Comparison of ENCODE assay signal across 26 mouse cellular contexts in the genomic region with DNA sequence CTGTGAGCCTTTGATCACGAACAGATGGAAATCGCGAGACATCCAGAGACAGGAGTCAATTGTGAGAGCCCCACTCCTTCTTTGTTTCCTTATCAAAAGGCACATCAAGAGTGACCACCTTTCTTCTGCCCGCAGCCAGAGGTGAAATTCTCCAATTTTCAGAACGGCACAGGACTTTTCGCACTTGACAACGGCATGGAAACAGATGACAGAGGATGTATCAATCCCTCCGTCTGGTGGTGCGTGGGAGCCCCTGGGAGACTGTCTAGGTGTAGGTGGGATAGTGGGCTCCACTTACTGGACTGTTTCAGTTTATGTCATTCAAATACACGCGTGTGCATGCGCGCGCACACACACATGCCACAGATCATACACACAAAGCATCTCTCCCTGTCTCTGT. TPM values are rescaled to one million over a fixed set of nuclear protein-coding genes. Genes with fewer than 3 reads are reported as not detected.
"Had no signal": no experiment of that assay in that cellular context is flagged by ENCODE, and none has a peak within 500 bp of the region (broad histone marks: within the 10 kb centered on the region; RNA-seq: fewer than 3 reads in every experiment).

No protein-coding gene starts in this region.

- H3K27ac ChIP-seq: kidney, postnatal 0 days; limb, embryonic 10.5 days; limb, embryonic 13.5 days; liver, embryonic 12.5 days; liver, embryonic 15.5 days; lung, embryonic 15.5 days; midbrain, embryonic 10.5 days; midbrain, embryonic 13.5 days; neural tube, embryonic 12.5 days had no signal

- ATAC-seq: inflammation-experienced regulatory T-cells, adult 6 months; intestine, embryonic 16.5 days; liver, embryonic 12.5 days; midbrain, embryonic 13.5 days; midbrain, embryonic 16.5 days had no signal

- H3K4me3 ChIP-seq: limb, embryonic 10.5 days; limb, embryonic 13.5 days; liver, embryonic 12.5 days; liver, embryonic 15.5 days; lung, embryonic 15.5 days; megakaryocyte, embryonic 14.5 days; midbrain, embryonic 10.5 days; midbrain, embryonic 13.5 days; myocyte; neural tube, embryonic 12.5 days had no signal

- H3K4me1 ChIP-seq: limb, embryonic 13.5 days; liver, embryonic 12.5 days; liver, embryonic 15.5 days; lung, embryonic 15.5 days; megakaryocyte, embryonic 14.5 days had no signal

- H3K36me3 ChIP-seq: limb, embryonic 10.5 days; limb, embryonic 13.5 days; liver, embryonic 12.5 days; liver, embryonic 15.5 days; lung, embryonic 15.5 days; midbrain, embryonic 10.5 days; midbrain, embryonic 13.5 days; neural tube, embryonic 12.5 days had no signal

- H3K9me3 ChIP-seq: limb, embryonic 10.5 days; limb, embryonic 13.5 days; liver, embryonic 12.5 days; liver, embryonic 15.5 days; lung, embryonic 15.5 days; megakaryocyte, embryonic 14.5 days; midbrain, embryonic 10.5 days; midbrain, embryonic 13.5 days; neural tube, embryonic 12.5 days had no signal

- DNase-seq: kidney, adult 2 months; kidney, postnatal 25 days; liver; lung, adult 18-20 months; lung, postnatal 10 days; lung, postnatal 36 days; retina, postnatal 1 day; right cerebral cortex, postnatal 25 days; thymus, adult 18-20 months; thymus, postnatal 36 days had no signal

- H3K27me3 ChIP-seq: lung, embryonic 15.5 days; midbrain, embryonic 13.5 days; neural tube, embryonic 12.5 days had no signal

- H3K4me2 ChIP-seq: limb, embryonic 13.5 days; liver, embryonic 12.5 days; liver, embryonic 15.5 days; lung, embryonic 15.5 days; midbrain, embryonic 13.5 days; neural tube, embryonic 12.5 days had no signal

- H3K9ac ChIP-seq: limb, embryonic 13.5 days; liver, embryonic 12.5 days; liver, embryonic 15.5 days; lung, embryonic 15.5 days; midbrain, embryonic 13.5 days; neural tube, embryonic 12.5 days had no signal

RNA-seq across cellular contexts. Expression of a gene that starts 42.0 kb away (rescaled TPM):
- total RNA-seq: monocyte, adult 5-6 weeks had no signal
- polyA plus RNA-seq: inflammation-experienced regulatory T-cells, adult 6 months; liver, embryonic 12.5 days; myocyte; spleen, adult 2 months had no signal
